Mouse (Mus musculus): ENCODE results near the gene Zglp1. TPM values are rescaled to one million over a fixed set of nuclear protein-coding genes. Genes with fewer than 3 reads are reported as not detected.
"Not testable (repeated sequence)": the region's sequence is repeated elsewhere in the genome, so short reads cannot be mapped to it uniquely, and the experiment has no call there.

The Zglp1 gene
- polyA plus RNA-seq, 1 experiment from 2014 or later: not detected

DNA sequence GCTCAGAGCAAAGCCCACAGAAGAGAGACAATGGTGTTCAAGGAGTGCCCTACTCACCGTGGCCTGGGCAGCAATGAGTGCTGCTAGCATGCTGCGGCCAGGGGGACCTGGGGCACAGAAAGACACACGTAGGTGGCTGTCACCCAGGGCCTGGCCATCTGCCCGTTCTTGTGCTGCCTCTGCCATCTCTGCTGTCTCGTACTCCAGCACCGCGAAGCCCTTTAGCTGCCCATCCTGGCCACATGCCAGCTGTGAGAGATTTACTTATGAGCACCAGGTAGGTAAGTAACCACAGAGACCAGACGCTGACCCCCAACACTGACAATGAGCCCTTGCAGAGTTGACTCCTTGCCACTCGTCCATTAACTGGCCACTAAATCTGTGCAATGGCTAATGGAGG, 14.2 kb upstream of the Zglp1 start:
- H3K27ac ChIP-seq (ENCODE audit: low read length): no peak overlapping the region
- no peaks in the 10 kb centered on the region for H3K9me3 ChIP-seq (replicated peaks; ENCODE audit: control insufficient read depth, low read length)
- peaks cover 76% of the 10 kb centered on the region for H3K36me3 ChIP-seq (ENCODE audit: control insufficient read depth, insufficient read depth)
- H3K9ac ChIP-seq (ENCODE audit: low read depth, low read length): no peak overlapping the region
- no peaks in the 10 kb centered on the region for H3K27me3 ChIP-seq (ENCODE audit: control insufficient read depth, insufficient read depth, low read depth, low read length)
- no peak for ATAC-seq (ENCODE audit: low read depth)
- no peak overlapping the region for H3K4me2 ChIP-seq (ENCODE audit: low read depth, low read length)
- WGBS (ENCODE audit: insufficient replicate concordance): 84% methylated on average over 9 of the region's 9 CpGs
- peaks cover 10% of the 10 kb centered on the region for H3K4me1 ChIP-seq (ENCODE audit: control insufficient read depth, low read depth, low read length)
- H3K4me3 ChIP-seq (ENCODE audit: low read depth, low read length): no peak overlapping the region

- no peak for ATAC-seq (ENCODE audit: low read depth)
- WGBS (ENCODE audit: insufficient replicate concordance): 84% methylated on average over 3 of the region's 3 CpGs
- H3K4me3 ChIP-seq (ENCODE audit: low read depth, low read length): no peak overlapping the region
- H3K4me1 ChIP-seq (ENCODE audit: control insufficient read depth, low read depth, low read length): peaks cover 18% of the 10 kb centered on the region
- no peak overlapping the region for H3K4me2 ChIP-seq (ENCODE audit: low read depth, low read length)
- H3K9me3 ChIP-seq (replicated peaks; ENCODE audit: control insufficient read depth, low read length): no peaks in the 10 kb centered on the region
- H3K9ac ChIP-seq (ENCODE audit: low read depth, low read length): no peak overlapping the region
- no peaks in the 10 kb centered on the region for H3K27me3 ChIP-seq (ENCODE audit: control insufficient read depth, insufficient read depth, low read depth, low read length)
- no peak overlapping the region for H3K27ac ChIP-seq (ENCODE audit: low read length)
- peaks cover 48% of the 10 kb centered on the region for H3K36me3 ChIP-seq (ENCODE audit: control insufficient read depth, insufficient read depth)
Observed at GRCm38 (mm10) chr9:21075625-21076024, 8.7 kb upstream of the Zglp1 start.

GRCm38 (mm10) chr9:21074173-21074572, 7.3 kb upstream of the Zglp1 start:
- Histone ChIP-seq H3K4me1 (ENCODE audit: control insufficient read depth, low read depth, low read length) (peaks cover 18% of the 10 kb centered on the region), H3K27me3 (ENCODE audit: control insufficient read depth, insufficient read depth, low read depth, low read length) (no peaks in the 10 kb centered on the region), H3K9me3 (replicated peaks; ENCODE audit: control insufficient read depth, low read length) (no peaks in the 10 kb centered on the region), H3K4me3 (ENCODE audit: low read depth, low read length) (no peak overlapping the region), H3K27ac (ENCODE audit: low read length) (no peak overlapping the region), H3K9ac (ENCODE audit: low read depth, low read length) (no peak overlapping the region), H3K4me2 (ENCODE audit: low read depth, low read length) (peak overlapping the region; percentile 91; the same call in 1 of the 2 replicates), H3K36me3 (ENCODE audit: control insufficient read depth, insufficient read depth) (peaks cover 34% of the 10 kb centered on the region)
- WGBS (ENCODE audit: insufficient replicate concordance): 71% methylated on average over 1 of the region's 1 CpGs
- ATAC-seq (ENCODE audit: low read depth): no peak

- peak within 1 kb of the TSS; percentile 74 for H3K9ac ChIP-seq (ENCODE audit: low read depth, low read length)
- H3K27me3 ChIP-seq (ENCODE audit: control insufficient read depth, insufficient read depth, low read depth, low read length): no peaks in the 10 kb centered on the region
- H3K36me3 ChIP-seq (ENCODE audit: control insufficient read depth, insufficient read depth): peaks cover 24% of the 10 kb centered on the region
- H3K27ac ChIP-seq (ENCODE audit: low read length): peak within 1 kb of the TSS; percentile 39
- ATAC-seq (ENCODE audit: low read depth): peak; percentile 94
- H3K4me1 ChIP-seq (ENCODE audit: control insufficient read depth, low read depth, low read length): peaks cover 18% of the 10 kb centered on the region
- peak within 1 kb of the TSS; percentile 81 for H3K4me3 ChIP-seq (ENCODE audit: low read depth, low read length)
- no peaks in the 10 kb centered on the region for H3K9me3 ChIP-seq (replicated peaks; ENCODE audit: control insufficient read depth, low read length)
- 2% methylated on average over 58 of the region's 58 CpGs for whole genome bisulfite sequencing (ENCODE audit: insufficient replicate concordance)
- peak within 1 kb of the TSS; percentile 91 for H3K4me2 ChIP-seq (ENCODE audit: low read depth, low read length)
Observed at GRCm38 (mm10) chr9:21073044-21073840, 6.3 kb upstream of the Zglp1 start, which contains the start of the genes Gm49373 and Fdx1l. Gene Gm49373 (minus strand): TSS chr9:21073096. Gene Fdx1l (minus strand): TSS chr9:21073614.

GRCm38 (mm10) chr9:21072641-21073040, 5.7 kb upstream of the Zglp1 start:
- H3K4me2 ChIP-seq (ENCODE audit: low read depth, low read length): peak overlapping the region; percentile 91
- peak overlapping the region; percentile 81 for H3K4me3 ChIP-seq (ENCODE audit: low read depth, low read length)
- peaks cover 18% of the 10 kb centered on the region for H3K4me1 ChIP-seq (ENCODE audit: control insufficient read depth, low read depth, low read length)
- no peak for ATAC-seq (ENCODE audit: low read depth)
- no peaks in the 10 kb centered on the region for H3K9me3 ChIP-seq (replicated peaks; ENCODE audit: control insufficient read depth, low read length)
- H3K27me3 ChIP-seq (ENCODE audit: control insufficient read depth, insufficient read depth, low read depth, low read length): no peaks in the 10 kb centered on the region
- peak overlapping the region; percentile 39 for H3K27ac ChIP-seq (ENCODE audit: low read length)
- peak overlapping the region; percentile 74 for H3K9ac ChIP-seq (ENCODE audit: low read depth, low read length)
- peaks cover 22% of the 10 kb centered on the region for H3K36me3 ChIP-seq (ENCODE audit: control insufficient read depth, insufficient read depth)
- WGBS (ENCODE audit: insufficient replicate concordance): 4% methylated on average over 4 of the region's 4 CpGs

DNA sequence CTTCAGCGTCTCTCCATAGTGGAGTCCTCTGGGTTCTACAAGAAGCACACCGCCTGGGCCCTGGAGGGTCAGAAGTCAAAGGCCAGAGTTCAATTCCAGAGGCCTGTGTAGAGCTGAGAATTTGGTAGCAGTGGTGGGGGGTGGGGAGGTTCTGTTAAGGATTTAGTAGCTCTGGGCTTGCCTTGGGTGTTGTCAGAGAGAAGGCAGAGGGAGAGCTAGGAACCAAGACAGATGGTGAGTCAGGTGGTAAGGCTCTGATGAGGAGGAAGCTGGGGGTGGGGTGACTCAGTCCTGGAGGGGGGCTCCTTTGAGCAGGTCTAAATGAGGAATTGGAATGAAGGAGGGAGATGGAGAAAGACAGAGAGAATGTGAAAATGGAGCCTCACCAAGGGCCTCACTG, 4.0 kb downstream of the Zglp1 start:
- Histone ChIP-seq H3K9me3 (replicated peaks; ENCODE audit: control insufficient read depth, low read length) (no peaks in the 10 kb centered on the region), H3K4me2 (ENCODE audit: low read depth, low read length) (no peak overlapping the region), H3K4me3 (ENCODE audit: low read depth, low read length) (no peak overlapping the region), H3K36me3 (ENCODE audit: control insufficient read depth, insufficient read depth) (peaks cover 6% of the 10 kb centered on the region; the same call in 1 of the 2 replicates), H3K27me3 (ENCODE audit: control insufficient read depth, insufficient read depth, low read depth, low read length) (no peaks in the 10 kb centered on the region), H3K4me1 (ENCODE audit: control insufficient read depth, low read depth, low read length) (no peaks in the 10 kb centered on the region; the same call in 1 of the 2 replicates), H3K27ac (ENCODE audit: low read length) (no peak overlapping the region), H3K9ac (ENCODE audit: low read depth, low read length) (no peak overlapping the region)
- 72% methylated on average over 2 of the region's 2 CpGs for WGBS (ENCODE audit: insufficient replicate concordance)
- no peak for ATAC-seq (ENCODE audit: low read depth)

DNA sequence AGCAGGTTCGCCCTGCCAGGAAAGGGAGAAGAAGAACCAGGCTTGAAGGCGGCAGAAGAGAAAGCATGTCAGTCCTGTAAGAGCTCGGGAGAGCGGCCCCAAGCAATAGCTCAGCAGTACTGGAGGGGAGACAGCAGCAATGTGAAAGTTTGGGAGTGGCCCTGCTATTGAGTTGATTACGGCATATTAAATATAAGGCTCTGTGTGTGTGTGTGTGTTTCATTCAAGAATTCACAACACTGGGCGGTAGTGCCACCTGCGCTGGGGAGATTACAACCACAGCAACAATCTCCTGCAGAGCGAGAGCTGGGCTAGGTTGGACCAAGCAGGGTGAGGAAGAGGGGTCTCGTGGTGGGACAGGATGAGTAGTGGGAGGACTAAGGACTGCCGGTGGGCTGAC, 15.3 kb downstream of the Zglp1 start:
- WGBS (ENCODE audit: insufficient replicate concordance): 35% methylated on average over 10 of the region's 10 CpGs
- peak; percentile 50 for ATAC-seq (ENCODE audit: low read depth)

GRCm38 (mm10) chr9:21045235-21045634, 21.7 kb downstream of the Zglp1 start:
- no peak overlapping the region for H3K4me3 ChIP-seq (ENCODE audit: low read depth, low read length)
- H3K9me3 ChIP-seq (replicated peaks; ENCODE audit: control insufficient read depth, low read length): no peaks in the 10 kb centered on the region
- H3K36me3 ChIP-seq (ENCODE audit: control insufficient read depth, insufficient read depth): no peaks in the 10 kb centered on the region
- peaks cover 2% of the 10 kb centered on the region for H3K4me1 ChIP-seq (ENCODE audit: control insufficient read depth, low read depth, low read length)
- WGBS (ENCODE audit: insufficient replicate concordance): 57% methylated on average over 3 of the region's 3 CpGs
- no peak overlapping the region for H3K9ac ChIP-seq (ENCODE audit: low read depth, low read length)
- ATAC-seq (ENCODE audit: low read depth): no peak
- no peak overlapping the region for H3K27ac ChIP-seq (ENCODE audit: low read length)
- no peaks in the 10 kb centered on the region for H3K27me3 ChIP-seq (ENCODE audit: control insufficient read depth, insufficient read depth, low read depth, low read length)
- H3K4me2 ChIP-seq (ENCODE audit: low read depth, low read length): no peak overlapping the region

More for the DNA sequence above, 15.3 kb downstream of the Zglp1 start:
- Histone ChIP-seq H3K9me3 (replicated peaks; ENCODE audit: control insufficient read depth, low read length) (no peaks in the 10 kb centered on the region), H3K4me3 (ENCODE audit: low read depth, low read length) (no peak overlapping the region), H3K27ac (ENCODE audit: low read length) (no peak overlapping the region), H3K36me3 (ENCODE audit: control insufficient read depth, insufficient read depth) (no peaks in the 10 kb centered on the region), H3K4me1 (ENCODE audit: control insufficient read depth, low read depth, low read length) (no peaks in the 10 kb centered on the region; the same call in 1 of the 2 replicates), H3K4me2 (ENCODE audit: low read depth, low read length) (no peak overlapping the region), H3K27me3 (ENCODE audit: control insufficient read depth, insufficient read depth, low read depth, low read length) (peaks cover 4% of the 10 kb centered on the region; the same call in 1 of the 2 replicates), H3K9ac (ENCODE audit: low read depth, low read length) (no peak overlapping the region)

DNA sequence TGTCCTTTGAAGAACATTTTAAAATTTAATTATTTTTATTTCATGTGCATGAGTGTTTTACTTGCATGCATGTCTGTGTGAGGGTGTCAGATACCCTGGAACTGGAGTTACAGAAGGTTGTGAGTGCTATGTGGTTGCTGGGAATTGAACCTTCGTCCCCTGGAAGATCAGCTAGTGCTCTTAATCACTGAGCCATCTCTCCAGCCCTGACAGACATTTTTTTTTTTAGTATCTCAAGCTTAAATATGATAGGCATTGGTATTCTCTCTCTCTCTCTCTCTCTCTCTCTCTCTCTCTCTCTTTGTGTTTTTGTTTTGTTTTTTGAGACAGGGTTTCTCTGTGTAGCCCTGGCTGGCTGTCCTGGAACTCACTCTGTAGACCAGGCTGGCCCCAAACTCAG, 22.1 kb downstream of the Zglp1 start:
- WGBS (ENCODE audit: insufficient replicate concordance): 48% methylated on average over 1 of the region's 1 CpGs
- ATAC-seq (ENCODE audit: low read depth): not testable (repeated sequence)

More for the DNA sequence above, 22.1 kb downstream of the Zglp1 start:
- not testable (repeated sequence) for H3K4me1 ChIP-seq (ENCODE audit: control insufficient read depth, low read depth, low read length); H3K36me3 ChIP-seq (ENCODE audit: control insufficient read depth, insufficient read depth); H3K4me3 ChIP-seq (ENCODE audit: low read depth, low read length); H3K27me3 ChIP-seq (ENCODE audit: control insufficient read depth, insufficient read depth, low read depth, low read length); H3K4me2 ChIP-seq (ENCODE audit: low read depth, low read length); H3K27ac ChIP-seq (ENCODE audit: low read length); H3K9ac ChIP-seq (ENCODE audit: low read depth, low read length); H3K9me3 ChIP-seq (replicated peaks; ENCODE audit: control insufficient read depth, low read length)
